Mouse (Mus musculus): ENCODE measurements around the gene Iqgap2.

Gene Iqgap2

DNA sequence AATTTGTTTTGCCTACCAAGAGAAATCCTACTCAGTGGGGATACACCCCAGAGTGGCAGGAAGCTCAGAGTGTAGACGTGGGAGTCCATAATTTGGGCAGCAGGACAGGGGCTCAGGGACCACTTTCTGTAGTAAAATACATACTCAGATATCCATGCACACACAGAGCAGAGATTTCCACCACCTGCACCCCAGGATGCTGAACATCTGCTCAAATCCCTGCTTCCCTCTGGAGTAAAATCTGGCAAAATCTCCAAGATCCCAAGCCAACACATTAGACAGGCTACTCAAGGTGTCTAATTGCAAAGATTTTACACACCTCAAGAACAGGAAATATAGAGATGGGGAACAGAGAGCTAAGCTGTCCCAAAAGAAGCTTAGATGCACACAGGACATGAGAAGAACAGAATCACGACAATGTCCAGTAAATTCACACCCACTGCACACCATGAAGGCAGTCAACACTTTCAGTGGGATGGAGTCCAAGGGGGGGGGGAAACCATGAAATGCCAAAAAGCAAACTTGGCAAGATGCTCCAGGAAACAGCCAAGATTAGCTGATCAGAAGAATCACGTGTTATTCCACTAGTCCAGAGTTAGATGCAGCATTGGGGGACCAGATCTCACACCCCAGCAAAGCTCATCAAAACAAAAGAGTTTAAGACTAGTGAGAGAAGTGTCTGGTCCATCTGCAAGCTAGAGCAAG, 177.3 kb downstream of the Iqgap2 start:
- no peak for DNase-seq (ENCODE audit: low read depth, low spot score)

DNA sequence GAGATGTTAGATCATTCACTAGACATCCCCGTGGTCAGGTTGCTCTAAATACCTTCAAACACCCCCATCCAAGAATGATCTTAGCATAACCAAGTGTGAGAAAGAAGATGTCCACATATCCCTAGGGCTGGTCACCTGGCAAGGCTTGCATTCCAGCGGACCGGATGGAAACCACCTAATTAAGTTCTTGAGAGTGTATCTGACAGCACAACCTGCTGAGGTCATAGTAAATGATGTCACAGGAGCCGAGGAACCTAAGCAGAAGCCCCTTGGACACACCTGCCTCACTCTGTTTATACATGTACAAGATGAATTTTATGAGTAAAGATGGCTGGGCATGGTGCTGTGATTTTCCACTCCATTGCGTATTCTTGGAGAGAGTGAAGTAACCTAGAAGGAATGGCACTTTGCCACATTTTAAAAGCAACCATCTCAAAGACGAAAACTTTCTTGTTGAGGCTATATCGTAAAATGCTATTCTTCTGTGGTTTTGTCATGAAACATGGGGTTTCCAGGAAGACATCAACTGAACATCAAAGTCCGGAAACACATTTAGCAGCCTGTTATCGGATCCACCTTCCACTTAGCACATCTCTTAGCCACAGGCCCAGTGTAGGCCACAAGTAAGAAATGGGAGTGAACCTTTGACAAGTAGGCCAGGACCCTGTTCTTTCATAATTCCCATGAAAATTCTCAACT, 179.0 kb downstream of the Iqgap2 start:
- no peak for DNase-seq (ENCODE audit: low read depth, low spot score)

DNA sequence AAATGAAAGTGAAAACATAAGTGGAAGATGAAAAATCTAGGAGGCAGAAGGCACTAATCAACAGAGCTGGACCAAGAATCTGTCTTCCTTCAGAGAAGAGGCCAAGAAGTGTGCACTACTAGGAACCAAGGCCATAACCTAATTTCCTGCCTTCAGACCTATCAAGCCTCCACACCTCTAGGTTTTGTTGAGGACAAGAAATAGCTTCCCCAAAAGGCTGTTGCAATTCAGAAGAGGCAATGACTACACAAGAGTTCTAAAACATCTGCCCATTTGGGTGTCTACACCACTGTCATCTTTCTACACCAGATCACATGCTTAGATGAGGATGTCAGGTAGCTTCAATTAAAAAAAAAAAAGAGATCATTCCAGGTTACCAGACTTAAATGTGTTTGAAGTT, 179.7 kb downstream of the Iqgap2 start:
- no peak for DNase-seq (ENCODE audit: low read depth, low spot score)

DNA sequence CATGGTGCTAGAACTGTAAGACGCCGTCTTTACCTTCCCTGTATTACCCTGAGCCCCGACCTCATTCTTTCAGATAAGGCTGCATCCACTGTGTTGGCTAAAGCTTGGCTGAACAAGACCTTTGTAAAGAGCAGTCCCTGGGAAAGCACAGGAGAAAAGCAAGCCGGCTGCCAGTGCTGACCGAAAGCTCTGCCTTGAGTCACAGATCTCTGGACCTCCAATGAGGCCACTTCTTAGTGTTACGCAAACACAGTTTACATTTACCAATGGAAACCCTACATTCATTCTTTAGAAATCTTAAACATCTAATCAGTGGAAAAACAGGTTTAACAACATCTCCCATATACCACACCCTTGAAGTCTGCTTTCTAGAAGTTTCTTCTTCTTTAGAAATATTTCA, 186.1 kb downstream of the Iqgap2 start:
- no peak for DNase-seq (ENCODE audit: low read depth, low spot score)

DNA sequence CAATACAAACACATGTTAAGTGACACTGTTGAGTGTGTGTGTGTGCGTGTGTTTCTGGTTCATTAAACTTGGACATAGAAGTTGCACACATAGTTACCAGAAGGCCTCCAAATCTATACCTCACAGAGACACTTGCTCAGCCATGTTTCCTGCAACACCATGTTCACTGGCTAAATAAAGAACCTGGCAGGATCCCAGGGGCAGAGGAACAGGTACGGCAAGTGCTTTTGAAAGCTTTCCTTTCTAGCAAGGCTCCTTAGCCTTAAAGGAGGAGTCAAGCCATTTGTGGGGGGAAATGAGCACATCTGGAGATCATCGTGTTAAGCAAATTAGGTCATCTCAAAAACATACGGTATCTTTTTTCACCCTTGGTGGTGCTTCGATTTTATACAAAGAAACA, 188.3 kb downstream of the Iqgap2 start:
- no peak for DNase-seq (ENCODE audit: low read depth, low spot score)

DNA sequence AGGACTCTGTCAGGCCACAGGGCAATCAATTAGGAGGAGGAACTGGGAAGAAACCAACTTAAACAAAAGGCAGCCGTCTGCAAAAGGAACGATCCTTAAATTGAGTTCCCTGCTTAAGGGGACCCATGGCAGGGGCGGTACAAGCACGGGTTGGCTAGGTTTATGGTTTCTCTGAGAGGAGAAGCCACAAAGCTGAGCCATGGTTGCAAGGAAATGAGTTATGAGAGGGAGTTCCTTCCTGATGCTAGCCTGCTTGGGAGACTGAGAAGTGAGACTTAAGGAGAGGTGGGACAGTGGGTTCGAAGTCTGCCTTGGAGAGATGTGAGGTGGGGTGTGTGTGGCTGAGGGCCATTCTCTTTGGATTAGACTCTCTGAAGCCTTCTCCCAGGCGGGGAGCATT, 193.8 kb downstream of the Iqgap2 start:
- no peak for DNase-seq (ENCODE audit: low read depth, low spot score)

DNA sequence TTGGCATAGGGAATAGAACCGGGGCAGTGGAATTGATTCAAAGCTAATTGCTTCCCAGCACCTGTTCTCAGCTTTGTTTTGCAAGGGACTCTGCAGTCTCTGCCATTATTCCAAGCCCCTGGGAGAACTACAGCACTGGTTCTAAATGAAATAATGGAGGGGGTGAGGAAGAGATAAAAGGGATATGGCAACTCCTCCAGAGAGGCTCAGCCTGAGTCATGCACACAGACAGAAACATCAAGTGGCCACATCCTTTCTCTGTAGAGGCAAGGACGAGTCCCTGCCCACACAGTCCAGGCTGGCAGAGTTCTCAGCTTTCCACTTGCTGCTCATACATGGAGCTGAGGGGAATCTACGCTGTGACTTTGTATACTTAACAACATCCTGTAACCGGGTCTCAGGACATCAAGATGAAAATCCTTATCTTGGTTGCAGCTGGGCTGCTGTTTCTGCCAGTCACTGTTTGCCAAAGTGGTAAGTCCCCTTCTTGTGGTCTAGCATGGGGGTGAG, 195.0 kb downstream of the Iqgap2 start, which contains the start of gene F2rl2:
Gene F2rl2, plus strand, starts transcription at position 200 of the 510 bp plus-strand sequence.
- DNase-seq (ENCODE audit: low read depth, low spot score): no peak

DNA sequence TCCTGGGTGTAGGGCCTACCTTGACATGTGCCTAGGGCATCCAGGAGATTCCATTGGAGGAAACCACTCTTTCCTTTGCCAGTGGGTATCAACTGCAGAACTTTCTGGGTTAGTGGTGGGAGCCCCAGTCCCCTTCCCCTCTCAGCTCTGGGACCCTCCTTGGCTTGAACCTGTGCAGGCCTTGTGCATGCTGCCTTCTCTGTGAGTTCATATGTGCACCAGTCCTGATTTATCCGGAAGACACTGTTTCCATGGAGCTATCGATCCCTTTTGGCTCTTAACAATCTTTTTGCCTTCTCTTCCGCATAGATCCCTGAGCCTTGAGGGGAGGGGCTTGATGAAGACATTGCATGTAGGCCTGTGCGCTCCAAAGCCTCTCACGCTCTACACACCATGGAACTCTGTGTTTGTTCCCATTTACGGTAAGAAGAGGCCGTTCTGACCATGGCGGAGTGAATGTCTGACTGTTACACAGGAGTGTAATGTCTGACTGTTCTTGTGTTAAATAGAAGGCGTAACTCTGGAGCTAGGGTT, 195.5 kb downstream of the Iqgap2 start:
- DNase-seq (ENCODE audit: low read depth, low spot score): no peak

DNA sequence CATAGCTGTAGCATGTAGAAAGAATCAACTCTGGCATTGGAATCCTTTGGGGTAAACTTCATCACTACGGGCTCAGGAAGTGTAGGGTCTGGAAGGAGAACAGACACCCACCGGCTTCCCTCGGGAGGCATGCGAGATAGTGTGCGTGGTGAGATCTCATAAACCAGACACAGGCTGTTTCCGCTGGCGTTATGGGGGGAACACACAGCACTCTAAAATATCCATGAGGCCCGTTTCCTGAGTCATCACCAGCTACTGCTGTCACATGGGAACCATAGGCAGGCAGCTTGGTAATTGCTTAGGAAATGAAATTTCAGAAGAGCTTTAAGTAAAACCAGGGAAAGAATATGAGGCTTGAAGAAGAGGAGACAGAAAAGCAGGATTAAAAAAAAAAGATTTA, 199.5 kb downstream of the Iqgap2 start:
- no peak for DNase-seq (ENCODE audit: low read depth, low spot score)

DNA sequence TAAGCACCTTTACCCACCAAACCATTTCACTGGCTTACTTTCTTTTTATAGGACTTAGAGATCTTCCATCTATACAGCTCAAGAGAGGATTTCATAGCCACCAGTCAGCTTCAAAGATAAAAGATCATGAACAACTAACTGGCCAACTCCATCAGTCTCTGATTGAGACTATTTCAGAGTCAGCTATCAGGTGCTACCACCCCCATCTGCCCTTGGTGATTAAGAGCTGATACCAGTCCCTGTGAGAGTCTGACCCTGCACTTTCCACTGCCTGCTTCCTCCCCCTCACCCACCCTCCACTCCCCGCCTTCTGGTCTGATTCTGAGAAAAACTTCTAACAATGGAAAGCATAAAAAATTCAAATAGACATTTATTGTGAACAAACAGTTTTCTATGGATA, 203.1 kb downstream of the Iqgap2 start:
- no peak for DNase-seq (ENCODE audit: low read depth, low spot score)

DNA sequence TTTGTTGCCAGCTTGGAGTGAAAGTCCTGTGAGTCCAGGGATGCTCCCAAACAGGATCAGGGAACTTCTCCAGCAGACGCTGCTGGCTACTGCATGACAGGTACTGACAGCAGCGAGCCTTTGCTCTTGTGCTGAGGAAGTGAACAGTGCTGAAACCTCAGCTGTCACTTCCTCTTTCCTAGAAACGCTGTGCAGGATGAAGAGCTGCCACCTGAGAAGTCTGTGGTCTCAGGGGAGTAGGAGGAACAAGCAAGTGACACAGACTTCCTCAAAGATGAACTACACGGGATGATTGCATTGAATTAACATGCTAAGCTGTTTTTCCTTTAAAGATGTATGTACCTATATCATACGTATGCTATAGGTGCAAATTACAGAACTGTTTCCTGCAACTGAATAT, 206.0 kb downstream of the Iqgap2 start:
- DNase-seq (ENCODE audit: low read depth, low spot score): no peak

DNA sequence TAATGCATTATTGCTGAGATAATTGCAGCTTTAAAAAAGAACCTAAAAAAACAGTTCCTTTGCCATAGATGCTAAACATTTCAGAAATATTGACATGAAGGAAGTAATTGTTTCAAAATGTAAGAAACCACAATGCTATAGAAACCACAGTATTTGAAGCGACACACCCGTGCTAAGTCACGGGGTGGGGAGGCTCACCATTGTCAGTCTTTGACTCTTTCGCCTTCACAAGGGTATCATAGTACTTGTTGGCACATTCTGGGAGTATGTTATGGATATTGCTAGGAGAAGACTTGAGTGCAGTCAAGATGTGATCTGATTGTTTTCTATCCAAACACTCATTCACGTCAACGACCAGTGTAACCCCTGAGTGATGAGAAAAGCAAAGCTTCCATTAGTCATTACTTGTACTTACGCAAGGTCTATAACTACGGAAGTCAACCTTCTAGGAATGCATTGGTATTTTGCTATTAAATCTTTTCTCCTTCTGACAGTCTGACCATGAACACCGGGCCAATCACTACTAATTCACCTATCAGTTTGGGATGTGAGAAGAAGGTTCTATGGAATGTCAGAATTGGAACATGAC, 207.0 kb downstream of the Iqgap2 start:
- no peak for DNase-seq (ENCODE audit: low read depth, low spot score)

DNA sequence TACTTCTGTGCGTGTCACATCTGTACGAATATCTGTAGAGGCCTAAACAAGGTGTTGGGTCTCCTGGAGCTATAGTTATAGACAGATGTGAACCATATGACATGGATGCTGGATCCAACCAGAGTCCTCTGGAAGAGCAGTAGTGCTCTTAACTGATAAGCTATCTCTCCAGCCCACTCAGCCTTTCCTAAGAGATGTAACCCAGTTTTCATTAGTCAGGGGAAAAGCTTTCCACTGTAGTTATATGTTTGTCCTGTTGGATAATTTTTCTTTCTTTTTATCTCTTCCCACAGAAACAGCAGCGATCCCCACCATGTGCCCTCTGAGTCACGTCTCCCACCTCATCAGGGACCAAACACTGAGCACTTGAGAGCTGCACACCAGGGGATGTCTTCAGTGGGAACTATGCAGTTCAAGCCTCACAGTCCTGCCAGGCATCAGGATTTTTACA, 212.2 kb downstream of the Iqgap2 start:
- DNase-seq (ENCODE audit: low read depth, low spot score): no peak

DNA sequence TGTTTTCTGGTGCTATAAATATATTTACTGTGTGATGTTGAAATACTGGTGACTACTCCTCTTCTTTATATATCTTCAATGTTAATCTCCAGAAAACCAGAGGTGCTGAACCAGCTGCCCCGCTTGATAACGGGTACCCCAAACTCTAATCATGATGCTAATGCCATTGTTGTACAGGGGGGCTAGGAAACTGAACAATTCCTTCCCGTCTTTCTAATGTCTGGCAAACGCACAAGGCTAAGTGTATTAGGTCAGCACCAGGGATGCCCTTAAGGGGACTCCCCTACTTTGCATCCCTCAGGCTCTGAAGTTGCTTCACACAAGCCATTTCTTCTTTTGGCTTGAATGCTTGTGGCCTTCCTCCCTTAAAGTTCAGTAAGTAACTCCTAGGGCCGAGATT, 212.6 kb downstream of the Iqgap2 start:
- no peak for DNase-seq (ENCODE audit: low read depth, low spot score)

DNA sequence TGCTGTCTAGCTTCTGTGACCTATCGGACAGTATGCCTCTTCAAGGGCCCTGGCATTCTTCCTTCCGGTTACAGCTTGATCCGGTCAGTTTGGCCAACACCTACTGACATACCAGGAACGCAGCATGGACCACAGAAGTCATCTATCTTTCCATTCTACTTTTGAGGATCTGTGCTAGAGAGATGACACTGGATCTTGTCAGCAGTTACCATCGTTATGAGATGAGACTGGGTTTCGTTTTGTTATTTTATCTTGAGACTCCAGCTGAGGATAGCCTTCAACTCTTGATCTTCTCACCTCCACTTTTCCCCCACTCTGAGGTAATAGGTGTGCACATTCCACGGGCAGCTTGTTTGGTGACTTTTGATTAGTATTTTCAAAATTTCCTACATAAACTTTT, 219.3 kb downstream of the Iqgap2 start:
- DNase-seq (ENCODE audit: low read depth, low spot score): no peak

DNA sequence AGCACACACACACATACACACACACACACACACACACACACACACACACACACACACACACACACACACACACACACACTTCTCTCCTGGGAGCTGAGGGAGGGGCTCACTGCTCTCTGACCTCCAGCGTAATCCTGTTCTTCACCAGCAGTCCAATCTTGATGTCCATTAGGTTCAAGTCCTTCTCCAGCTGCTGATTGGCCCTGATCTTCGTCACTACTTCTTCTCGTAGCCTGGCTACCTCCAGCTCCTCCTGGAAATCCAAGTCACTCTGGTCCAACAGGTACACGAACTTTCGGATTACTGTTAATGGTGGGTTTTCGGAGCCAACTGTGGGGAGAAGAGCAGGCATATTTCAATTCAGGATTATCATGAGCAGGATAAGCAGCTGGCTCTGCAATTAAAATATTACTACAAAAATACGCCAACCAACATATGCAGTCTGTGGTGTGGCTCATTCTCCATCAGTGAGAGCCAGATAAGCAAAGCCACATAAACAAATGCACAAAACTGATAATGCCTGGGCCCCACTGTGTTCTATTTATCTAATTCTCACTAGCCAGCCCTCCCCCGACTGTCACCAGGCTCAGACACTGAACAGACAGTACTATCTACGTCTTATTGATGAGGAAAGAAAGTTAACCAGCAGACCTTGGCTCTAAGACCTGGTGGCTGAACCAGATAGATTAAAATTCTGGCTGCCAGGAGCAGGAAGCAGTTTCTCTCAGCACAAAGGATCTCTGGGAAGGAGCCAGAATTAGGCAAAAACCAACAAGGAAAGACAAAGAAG, 220.4 kb downstream of the Iqgap2 start:
- no peak for DNase-seq (ENCODE audit: low read depth, low spot score)

DNA sequence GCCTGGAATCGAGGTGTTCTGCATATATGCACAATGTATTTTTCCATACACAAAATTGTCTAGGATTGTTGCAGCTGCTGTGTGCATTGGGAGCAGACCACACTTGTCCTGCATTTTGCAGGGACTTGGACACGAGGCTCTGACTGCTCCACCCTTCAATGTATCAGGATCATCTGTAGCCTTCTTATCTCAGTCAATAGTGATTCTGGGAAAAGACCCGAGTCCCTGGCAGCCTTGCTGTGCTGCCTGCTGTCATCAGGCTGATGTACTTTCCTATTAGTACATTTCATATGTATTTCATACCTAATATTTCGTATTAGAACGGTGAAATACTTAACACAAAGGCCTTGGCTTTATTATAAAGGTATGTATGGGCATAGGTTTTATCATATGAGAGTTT, 221.2 kb downstream of the Iqgap2 start:
- no peak for DNase-seq (ENCODE audit: low read depth, low spot score)

DNA sequence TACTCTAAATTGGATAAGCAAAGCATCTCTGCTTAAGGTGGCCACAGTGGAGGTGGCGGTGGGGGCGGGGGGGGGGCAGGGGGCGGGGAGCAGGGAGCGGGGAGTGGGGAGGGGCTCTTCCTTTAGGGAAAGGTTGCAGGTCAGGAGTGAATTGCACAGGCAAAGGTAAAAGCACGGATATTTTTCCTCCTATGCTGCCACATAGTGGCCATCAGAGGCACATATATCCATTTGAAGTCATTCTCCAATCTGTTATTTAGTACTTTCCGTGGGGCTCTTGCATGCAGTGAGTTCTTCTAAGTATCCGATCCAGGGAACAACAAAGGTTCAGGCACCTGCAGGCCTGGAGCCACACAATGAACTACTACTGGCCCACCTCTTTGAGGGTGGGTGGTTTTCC, 224.5 kb downstream of the Iqgap2 start:
- no peak for DNase-seq (ENCODE audit: low read depth, low spot score)

DNA sequence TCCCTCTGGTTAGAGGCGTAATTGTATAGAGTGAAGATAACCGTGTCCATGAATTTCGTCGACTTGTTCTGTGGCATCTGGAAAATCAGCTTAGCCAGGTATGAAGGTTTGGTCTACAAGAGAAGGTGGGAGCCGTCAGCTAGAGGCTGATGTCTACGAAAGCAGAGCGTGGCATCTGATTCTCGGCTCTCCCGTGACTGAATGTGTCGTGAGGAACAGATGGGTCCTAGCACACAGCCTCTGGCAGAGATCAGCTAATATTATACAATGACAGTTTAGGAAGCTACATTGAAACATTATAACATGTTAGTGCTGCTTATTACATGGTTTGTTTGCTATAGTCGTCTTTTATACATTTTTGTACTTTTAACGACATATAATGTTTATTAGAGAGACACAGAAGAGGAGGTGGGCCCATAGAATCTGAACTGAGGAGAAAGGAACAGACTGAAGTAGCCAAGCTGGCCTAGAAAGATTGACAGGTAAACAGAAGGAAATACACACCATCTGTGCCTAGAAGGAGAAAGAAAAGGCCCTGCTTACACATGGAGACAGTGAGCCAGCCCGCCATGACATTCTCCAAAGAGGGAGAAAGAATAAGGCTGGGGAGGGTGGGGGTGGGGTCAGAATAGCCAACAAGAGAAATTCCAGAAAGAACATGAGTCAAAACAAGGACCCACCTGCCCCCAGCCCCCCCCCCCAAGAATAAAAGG, 225.9 kb downstream of the Iqgap2 start:
- no peak for DNase-seq (ENCODE audit: low read depth, low spot score)

DNA sequence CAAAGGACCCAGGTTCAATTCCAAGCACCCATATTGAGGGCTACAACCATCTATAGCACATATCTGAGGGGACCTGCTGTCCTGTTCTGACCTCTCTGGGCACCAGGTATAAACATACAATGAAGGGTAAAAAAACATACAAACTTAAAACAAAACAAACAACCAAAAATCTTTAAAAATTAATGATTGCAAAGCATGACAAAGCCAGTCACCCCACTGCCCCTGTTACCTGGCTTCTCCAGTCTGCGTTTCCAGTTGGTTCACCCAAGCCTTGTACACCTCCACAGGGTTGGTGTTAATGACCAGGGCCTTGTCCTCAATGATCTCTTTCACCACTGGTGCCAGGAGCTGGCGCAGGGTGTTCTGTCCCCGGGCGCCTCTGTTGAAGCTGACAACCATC, 227.9 kb downstream of the Iqgap2 start:
- DNase-seq (ENCODE audit: low read depth, low spot score): no peak

DNA sequence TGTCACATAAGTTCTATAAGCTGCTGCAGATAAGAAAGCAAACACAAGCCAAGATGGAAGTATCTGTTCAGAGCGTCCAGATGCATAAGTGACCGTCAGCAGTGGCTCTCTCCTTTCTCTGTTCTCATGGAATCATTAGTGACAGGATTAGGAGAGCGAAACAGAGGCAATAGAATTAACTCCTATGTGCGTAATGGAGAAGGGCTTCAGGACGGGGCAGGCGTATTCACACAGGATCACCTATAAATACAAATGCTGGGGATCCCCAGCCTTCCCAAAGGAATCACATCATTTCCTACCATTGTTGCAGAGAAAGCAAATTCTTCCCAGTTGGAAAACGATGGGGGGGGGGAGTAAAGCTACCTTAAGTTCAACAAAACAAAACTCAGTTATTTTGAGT, 232.3 kb downstream of the Iqgap2 start:
- no peak for DNase-seq (ENCODE audit: low read depth, low spot score)

Data from WW6 (cell line).